Mouse (Mus musculus) stomach, postnatal 0 days (tissue): ENCODE measurements at regions not wholly inside any gene's neighbourhood (a gene's known extent, or its start where the extent isn't known, plus 50 kb on each side); places are given as distances from the start of the nearest gene placed in this dataset.

Experiments used
- CTCF ChIP-seq: IDR thresholded peaks from 2 replicates; pipeline ENCODE4 v1.5.1; 2016; ENCODE audit warnings: antibody characterized with exemption, low read depth, mild to moderate bottlenecking, moderate library complexity
- EP300 ChIP-seq: optimal IDR thresholded peaks from 2 replicates; pipeline ENCODE3; 2016; ENCODE audit warnings: antibody characterized with exemption

GRCm38 (mm10) chr12:9839949-9840348 lies 270.0 kb downstream of the Osr1 start:
- TF ChIP-seq CTCF: no peak
- no peak for TF ChIP-seq EP300
